Mouse (Mus musculus): ENCODE measurements around the gene Fut9.

GRCm38 (mm10) chr4:25798412-25798811 lies 1.6 kb downstream of the Fut9 start:
- no peak for TF ChIP-seq CTCF (conservative IDR thresholded peaks at IDR 0.05; ENCODE audit: low read length)
- no peak for TF ChIP-seq POU5F1 (IDR thresholded peaks at IDR 0.05; ENCODE audit: borderline replicate concordance, low read length)
